Mouse (Mus musculus) stomach, postnatal 0 days (tissue): Measurements from ENCODE around the gene Sbno1. TPM values are rescaled to one million over a fixed set of nuclear protein-coding genes. Genes with fewer than 3 reads are reported as not detected.

Source experiments
- ATAC-seq: fragments of 200-750 bp; cut with Nextera tagmentation; 2 replicates; pipeline ENCODE4 v1.8.0; 2017; ENCODE audit not compliant: low FRiP score, low TSS enrichment
- DNase-seq: peaks from one replicate; pipeline ENCODE4 v3.0.0-alpha.2; 2016; ENCODE audit warnings: low spot score
- H3K27ac ChIP-seq: fragments of 300-500 bp; sonication (generic); replicated peaks from 2 replicates; pipeline ENCODE4 v1.5.1; 2014; ENCODE audit warnings: mild to moderate bottlenecking, control low read depth
- H3K27me3 ChIP-seq: fragments of 300-500 bp; sonication (generic); 2 replicates; pipeline ENCODE4 v1.6.1; 2014; ENCODE audit warnings: low read length; ENCODE audit not compliant: control insufficient read depth, insufficient read depth
- H3K36me3 ChIP-seq: fragments of 300-500 bp; sonication (generic); 2 replicates; pipeline ENCODE4 v1.6.1; 2014; ENCODE audit warnings: low read length, mixed read lengths; ENCODE audit not compliant: control insufficient read depth, insufficient read depth
- H3K4me1 ChIP-seq: fragments of 300-500 bp; sonication (generic); replicated peaks from 2 replicates; pipeline ENCODE4 v1.6.1; 2014; ENCODE audit warnings: antibody characterized with exemption; ENCODE audit not compliant: control insufficient read depth, insufficient read depth
- H3K4me2 ChIP-seq: fragments of 300-500 bp; sonication (generic); replicated peaks from 2 replicates; pipeline ENCODE4 v1.6.1; 2014; ENCODE audit warnings: low read depth, mild to moderate bottlenecking, control low read depth, moderate library complexity
- H3K4me3 ChIP-seq: fragments of 300-500 bp; sonication (generic); 2 replicates; pipeline ENCODE4 v1.5.1; 2014; ENCODE audit warnings: low read depth, low read length, control low read depth
- H3K9ac ChIP-seq: fragments of 300-500 bp; sonication (generic); 2 replicates; pipeline ENCODE4 v1.6.1; 2014; ENCODE audit warnings: mild to moderate bottlenecking, low read length, control low read depth, mixed read lengths
- H3K9me3 ChIP-seq: fragments of 300-500 bp; sonication (generic); 2 replicates; pipeline ENCODE4 v1.6.1; 2016; ENCODE audit warnings: low read length; ENCODE audit not compliant: control insufficient read depth
- CTCF ChIP-seq: IDR thresholded peaks from 2 replicates; pipeline ENCODE4 v1.5.1; 2016; ENCODE audit warnings: antibody characterized with exemption, low read depth, mild to moderate bottlenecking, moderate library complexity
- EP300 ChIP-seq: optimal IDR thresholded peaks from 2 replicates; pipeline ENCODE3; 2016; ENCODE audit warnings: antibody characterized with exemption
- WGBS: fragments of 180-500 bp; shearing (Covaris S2); extraction: QIAGEN DNeasy Blood & Tissue Kit; methylation state at CpG from one replicate; pipeline ENCODE4 v1.1.7; 2014; 5-methylcytosine and 5-hydroxymethylcytosine counted together
- microRNA-seq: library from miRNA; unstranded; fragments of <30 nt; microRNA quantifications from one replicate; pipeline ENCODE4, GENCODE M21; 2016
- polyA plus RNA-seq: library from polyadenylated mRNA; unstranded; fragments of >200 nt; fragmentation: Nextera tagmentation; extraction: Ambion mirVana; gene quantifications from 2 replicates; pipeline ENCODE4 v1.2.1, GENCODE M21; 2015

Gene Sbno1
- polyA plus RNA-seq, 1 experiment from 2014 or later, result 45.2 TPM

GRCm38 (mm10) chr5:124327510-124328364 is 98.1 kb downstream of the Sbno1 start, which contains the start of the genes Mphosph9 and 2810006K23Rik:
Gene Mphosph9 (minus strand): TSS chr5:124327972.
Gene 2810006K23Rik (plus strand): TSS chr5:124328089.
- WGBS, result under 1% methylated on average over 72 of the region's 72 CpGs
- TF ChIP-seq EP300 (no peak), CTCF (no peak; the same call in 1 of the 2 replicates)
- ATAC-seq, result peak; percentile 97

GRCm38 (mm10) chr5:124326829-124327228 is 99.0 kb downstream of the Sbno1 start:
- 5% methylated on average over 8 of the region's 8 CpGs for WGBS
- DNase-seq (no peak), ATAC-seq (no peak)
- Histone ChIP-seq H3K27me3 (no peaks in the 10 kb centered on the region), H3K4me3 (peak overlapping the region; percentile 64), H3K9me3 (no peaks in the 10 kb centered on the region), H3K9ac (peak overlapping the region; percentile 67), H3K4me2 (peak overlapping the region; percentile 64), H3K36me3 (no peaks in the 10 kb centered on the region), H3K27ac (peak overlapping the region; percentile 91; the same call in 1 of the 2 replicates), H3K4me1 (0 out of 2 replicates have a peak, but pooled peaks cover 3% of the 10 kb centered on the region)
- TF ChIP-seq CTCF (no peak), EP300 (no peak)

More at GRCm38 (mm10) chr5:124327510-124328364, 98.1 kb downstream of the Sbno1 start, which contains the start of the genes Mphosph9 and 2810006K23Rik:
- 0 out of 2 replicates have a peak, but pooled peaks cover 3% of the 10 kb centered on the region for H3K4me1 ChIP-seq
- H3K27ac ChIP-seq, result peak within 1 kb of the TSS; percentile 91
- no peaks in the 10 kb centered on the region for H3K9me3 ChIP-seq
- no peaks in the 10 kb centered on the region for H3K36me3 ChIP-seq
- DNase-seq, result peak; percentile 100
- H3K9ac ChIP-seq, result peak within 1 kb of the TSS; percentile 68
- peak within 1 kb of the TSS; percentile 83 for H3K4me2 ChIP-seq
- peak within 1 kb of the TSS; percentile 64 for H3K4me3 ChIP-seq
- no peaks in the 10 kb centered on the region for H3K27me3 ChIP-seq

Small RNA genes within 50 kb of the gene (microRNA-seq; reads per million reads assigned to microRNA genes)
- gene Gm27486, result not detected

Other genes with a start within 250 kb of the Sbno1 start
- gene Pitpnm2, start 176.2 kb downstream of the Sbno1 start, polyA plus RNA-seq, result 1.8 and 2.3 TPM in 2 replicates
- 2.2 and 2.9 TPM in 2 replicates for gene Mphosph9, start 98.0 kb downstream of the Sbno1 start, polyA plus RNA-seq
- 6.4 and 6.9 TPM in 2 replicates for gene 2810006K23Rik, start 97.9 kb downstream of the Sbno1 start, polyA plus RNA-seq
- 57.6 and 81.6 TPM in 2 replicates for gene Cdk2ap1, start 62.9 kb downstream of the Sbno1 start, polyA plus RNA-seq
- gene Kmt5a, start 13.9 kb upstream of the Sbno1 start, polyA plus RNA-seq, result 64.1 and 90.2 TPM in 2 replicates
- gene Rilpl2, start 52.4 kb upstream of the Sbno1 start, polyA plus RNA-seq, result 19.3 and 20.7 TPM in 2 replicates
- gene Snrnp35, start 57.1 kb upstream of the Sbno1 start, polyA plus RNA-seq, result 9.1 and 10.8 TPM in 2 replicates
- 9.0 and 9.3 TPM in 2 replicates for gene Rilpl1, start 105.4 kb upstream of the Sbno1 start, polyA plus RNA-seq
- 544 and 572 TPM in 2 replicates for gene Tmed2, start 114.7 kb upstream of the Sbno1 start, polyA plus RNA-seq
- gene Ddx55, start 126.9 kb upstream of the Sbno1 start, polyA plus RNA-seq, result 5.8 and 6.1 TPM in 2 replicates
- gene Eif2b1, start 153.1 kb upstream of the Sbno1 start, polyA plus RNA-seq, result 58.8 and 61.2 TPM in 2 replicates
- 24.9 and 27.6 TPM in 2 replicates for gene Gtf2h3, start 153.1 kb upstream of the Sbno1 start, polyA plus RNA-seq
- 27.2 and 29.2 TPM in 2 replicates for gene Atp6v0a2, start 202.6 kb upstream of the Sbno1 start, polyA plus RNA-seq